In the genomic region with DNA sequence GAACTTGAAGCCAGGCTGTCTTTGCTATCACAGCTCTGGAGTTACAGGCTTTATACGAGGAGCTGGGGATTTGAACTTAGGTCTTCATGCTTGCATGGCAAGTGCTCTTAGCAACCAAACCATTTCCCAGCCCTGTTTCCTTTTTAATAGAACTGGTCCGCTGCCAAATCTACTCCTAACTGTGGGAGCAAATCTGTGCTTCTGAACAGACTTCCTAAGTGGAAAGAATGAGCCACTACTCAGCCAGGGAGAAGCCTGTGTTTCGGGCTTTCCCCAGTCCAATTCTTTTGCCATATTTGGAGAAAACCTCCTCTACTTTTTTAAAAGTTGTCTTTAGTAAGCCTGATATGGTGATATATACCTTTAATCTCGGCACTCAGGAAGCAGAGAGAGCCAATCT, we compare ENCODE assay signal across 9 mouse cellular contexts. TPM values are rescaled to one million over a fixed set of nuclear protein-coding genes. Genes with fewer than 3 reads are reported as not detected.
DNase-seq lines count a peak whose midpoint lies in the region; ATAC-seq lines count a peak whose summit lies in the region.
"Had no signal": no experiment of that assay in that cellular context is flagged by ENCODE, and none has a peak within 500 bp of the region (broad histone marks: within the 10 kb centered on the region; RNA-seq: fewer than 3 reads in every experiment).

No protein-coding gene starts in this region.

- H3K27me3 ChIP-seq in kidney, embryonic 15.5 days, result no peaks in the 10 kb centered on the region
- H3K27me3 ChIP-seq in heart, embryonic 14.5 days (ENCODE audit: control insufficient read depth, insufficient read depth, low read length), result no peaks in the 10 kb centered on the region
- no peaks in the 10 kb centered on the region for H3K27me3 ChIP-seq in midbrain, embryonic 11.5 days (ENCODE audit: control insufficient read depth, insufficient read depth, low read length)

- ATAC-seq in kidney, embryonic 15.5 days (replicated peaks; ENCODE audit: low FRiP score), result no peak
- no peak for ATAC-seq in heart, embryonic 14.5 days (ENCODE audit: insufficient number of reproducible peaks, insufficient read depth, low FRiP score, low read depth)
- ATAC-seq in midbrain, embryonic 11.5 days (ENCODE audit: low FRiP score), result no peak

- H3K4me1 ChIP-seq in kidney, embryonic 15.5 days, result peaks cover 27% of the 10 kb centered on the region
- H3K4me1 ChIP-seq in heart, embryonic 14.5 days (ENCODE audit: control insufficient read depth in 2 of 2, insufficient read depth in 2 of 2, low read length in 2 of 2), result peaks cover 7 to 15% of the 10 kb centered on the region in 2 experiments
- H3K4me1 ChIP-seq in midbrain, embryonic 11.5 days (ENCODE audit: control insufficient read depth, insufficient read depth, low read length), result peaks cover 9% of the 10 kb centered on the region

- H3K27ac ChIP-seq in kidney, embryonic 15.5 days, result 0 out of 2 replicates have a peak overlapping the region, but pooled peaks have one; percentile 54
- H3K27ac ChIP-seq in heart, embryonic 14.5 days (replicated peaks in 1 of 2; ENCODE audit: control insufficient read depth in 1 of 2, insufficient read depth in 1 of 2, low read depth in 2 of 2, low read length in 2 of 2), result peak overlapping the region; percentile 47 to 51
- H3K27ac ChIP-seq in midbrain, embryonic 11.5 days (ENCODE audit: low read depth, low read length), result no peak overlapping the region
- H3K27ac ChIP-seq: macrophage had no signal

- no peaks in the 10 kb centered on the region for H3K36me3 ChIP-seq in kidney, embryonic 15.5 days
- no peaks in the 10 kb centered on the region for H3K36me3 ChIP-seq in heart, embryonic 14.5 days (ENCODE audit: control insufficient read depth, insufficient read depth, low read length)
- no peaks in the 10 kb centered on the region for H3K36me3 ChIP-seq in midbrain, embryonic 11.5 days (ENCODE audit: control insufficient read depth, insufficient read depth, low read length)

- no peak overlapping the region for H3K4me2 ChIP-seq in kidney, embryonic 15.5 days
- H3K4me2 ChIP-seq in heart, embryonic 14.5 days (ENCODE audit: low read length), result no peak overlapping the region
- H3K4me2 ChIP-seq in midbrain, embryonic 11.5 days, result no peak overlapping the region

- no peaks in the 10 kb centered on the region for H3K9me3 ChIP-seq in kidney, embryonic 15.5 days (replicated peaks)
- no peaks in the 10 kb centered on the region for H3K9me3 ChIP-seq in heart, embryonic 14.5 days (ENCODE audit: control insufficient read depth, low read length)
- no peaks in the 10 kb centered on the region for H3K9me3 ChIP-seq in midbrain, embryonic 11.5 days (ENCODE audit: control insufficient read depth, low read length)

- 84% methylated on average over 4 of the region's 4 CpGs for WGBS in kidney, embryonic 15.5 days
- WGBS in heart, embryonic 14.5 days, result 62% methylated on average over 4 of the region's 4 CpGs
- 88% methylated on average over 4 of the region's 4 CpGs for WGBS in midbrain, embryonic 11.5 days

- no peak overlapping the region for H3K4me3 ChIP-seq in kidney, embryonic 15.5 days (replicated peaks)
- no peak overlapping the region for H3K4me3 ChIP-seq in heart, embryonic 14.5 days (ENCODE audit: control insufficient read depth in 1 of 2, insufficient read depth in 1 of 2, low read depth in 1 of 2, low read length in 2 of 2)
- no peak overlapping the region for H3K4me3 ChIP-seq in midbrain, embryonic 11.5 days (ENCODE audit: low read depth, low read length)

- no peak overlapping the region for H3K9ac ChIP-seq in kidney, embryonic 15.5 days
- no peak overlapping the region for H3K9ac ChIP-seq in heart, embryonic 14.5 days (ENCODE audit: low read length)
- H3K9ac ChIP-seq in midbrain, embryonic 11.5 days (ENCODE audit: low read length), result no peak overlapping the region

- DNase-seq in kidney, adult 18-20 months, result no peak
- peak; percentile 38 for DNase-seq in lung, postnatal 25 days (ENCODE audit: low spot score)
- DNase-seq in lung, postnatal 14 days, result no peak
- DNase-seq in telencephalon, adult 2 months (ENCODE audit: low read depth, low spot score), result peak; percentile 62
- DNase-seq in midbrain, embryonic 11.5 days (ENCODE audit: low spot score, missing footprints), result no peak
- DNase-seq: gastrocnemius, postnatal 25 days had no signal

RNA-seq across cellular contexts. Expression of a gene that starts 3.8 kb away (rescaled TPM):
- 67.8 and 81.8 TPM in 2 replicates for polyA plus RNA-seq in kidney, embryonic 15.5 days (2015; fragmentation: Nextera tagmentation; extraction: Ambion mirVana)
- polyA plus RNA-seq in heart, embryonic 14.5 days (2014; fragmentation: Nextera tagmentation; extraction: Ambion mirVana), result 51.7 and 60.0 TPM in 2 replicates
- 64.1 and 68.2 TPM in 2 replicates for polyA plus RNA-seq in midbrain, embryonic 11.5 days (2014; fragmentation: Nextera tagmentation; extraction: Ambion mirVana)

RNA-seq across cellular contexts. Expression of a gene that starts 31.3 kb away (rescaled TPM):
- 9.8 and 12.1 TPM in 2 replicates for polyA plus RNA-seq in kidney, embryonic 15.5 days (2015; fragmentation: Nextera tagmentation; extraction: Ambion mirVana)
- 7.1 and 7.8 TPM in 2 replicates for polyA plus RNA-seq in heart, embryonic 14.5 days (2014; fragmentation: Nextera tagmentation; extraction: Ambion mirVana)
- polyA plus RNA-seq in midbrain, embryonic 11.5 days (2014; fragmentation: Nextera tagmentation; extraction: Ambion mirVana), result 7.1 and 8.1 TPM in 2 replicates

RNA-seq across cellular contexts. Expression of a gene that starts 33.5 kb away (rescaled TPM):
- polyA plus RNA-seq in kidney, embryonic 15.5 days (2015; fragmentation: Nextera tagmentation; extraction: Ambion mirVana), result 0.78 and 1.0 TPM in 2 replicates
- polyA plus RNA-seq in heart, embryonic 14.5 days (2014; fragmentation: Nextera tagmentation; extraction: Ambion mirVana), result 0.43 and 0.78 TPM in 2 replicates
- polyA plus RNA-seq in midbrain, embryonic 11.5 days (2014; fragmentation: Nextera tagmentation; extraction: Ambion mirVana), result 0.23 and 0.42 TPM in 2 replicates

RNA-seq across cellular contexts. Expression of a gene that starts 37.1 kb away (rescaled TPM):
- polyA plus RNA-seq in kidney, embryonic 15.5 days (2015; fragmentation: Nextera tagmentation; extraction: Ambion mirVana), result 22.9 and 27.6 TPM in 2 replicates
- 20.7 and 26.0 TPM in 2 replicates for polyA plus RNA-seq in heart, embryonic 14.5 days (2014; fragmentation: Nextera tagmentation; extraction: Ambion mirVana)
- polyA plus RNA-seq in midbrain, embryonic 11.5 days (2014; fragmentation: Nextera tagmentation; extraction: Ambion mirVana), result 39.1 and 41.0 TPM in 2 replicates

RNA-seq across cellular contexts. Expression of a gene that starts 46.6 kb away (rescaled TPM):
- polyA plus RNA-seq in kidney, embryonic 15.5 days (2015; fragmentation: Nextera tagmentation; extraction: Ambion mirVana), result 0.39 and 0.74 TPM in 2 replicates
- polyA plus RNA-seq in heart, embryonic 14.5 days (2014; fragmentation: Nextera tagmentation; extraction: Ambion mirVana), result 0.36 TPM in 1 of 2 replicates, not detected in the other
- polyA plus RNA-seq in midbrain, embryonic 11.5 days (2014; fragmentation: Nextera tagmentation; extraction: Ambion mirVana), result 0.39 and 0.40 TPM in 2 replicates
- polyA plus RNA-seq: macrophage had no signal

Comparison
In these comparisons a context has a peak if more than half of its experiments do, and no peak if none do; other contexts are left out.
1. DNase-seq: peak in lung, postnatal 25 days (single experiment) and telencephalon, adult 2 months (single experiment); none in kidney, adult 18-20 months (single experiment), lung, postnatal 14 days (single experiment) and midbrain, embryonic 11.5 days (single experiment).